Mouse (Mus musculus): Measurements from ENCODE around the gene Marc2. TPM values are rescaled to one million over a fixed set of nuclear protein-coding genes. Genes with fewer than 3 reads are reported as not detected.

Gene Marc2
- 177 and 178 TPM in 2 replicates for polyA plus RNA-seq (2014; fragmentation: Nextera tagmentation; extraction: Ambion mirVana)

DNA sequence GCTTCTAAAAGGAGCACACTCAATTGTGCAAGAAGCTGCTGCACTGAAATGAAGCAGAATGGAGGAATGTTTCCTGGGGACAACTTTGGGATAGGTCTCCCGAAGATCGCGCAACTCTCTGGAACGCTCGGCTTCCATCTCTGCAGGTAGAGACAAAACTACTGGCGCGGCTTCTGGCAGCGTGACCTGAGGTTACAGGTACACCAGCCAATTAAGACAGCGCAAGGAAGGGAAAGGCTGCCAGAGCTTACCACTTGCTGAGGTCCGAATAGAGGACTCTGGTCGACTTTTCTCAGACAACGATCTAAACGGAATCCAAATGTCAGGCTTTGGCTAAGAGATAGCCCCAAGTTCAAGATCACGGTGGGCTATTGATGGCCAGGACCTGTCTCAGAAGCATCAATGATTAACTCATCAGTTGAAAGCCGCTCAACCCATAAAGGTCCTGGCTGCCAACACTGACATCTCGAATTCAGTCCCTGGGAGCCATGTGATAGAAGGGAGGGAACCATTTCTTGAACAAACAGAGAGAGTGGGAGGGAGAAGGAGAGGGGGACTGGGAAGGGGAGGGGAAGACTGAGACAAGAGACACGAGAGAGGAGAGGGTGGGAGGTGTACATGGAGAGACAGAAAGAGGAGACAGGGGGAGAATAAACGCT is at the start of gene Marc2:
TSS of gene Marc2 (minus strand) at position 360 of the 659 bp plus-strand sequence.
- 3% methylated on average over 18 of the region's 18 CpGs for WGBS
- Histone ChIP-seq H3K4me2 (replicated peaks; ENCODE audit: low read depth, low read length) (peak within 1 kb of the TSS; percentile 93), H3K27ac (ENCODE audit: low read depth, low read length) (peak within 1 kb of the TSS; percentile 77), H3K36me3 (ENCODE audit: control insufficient read depth, insufficient read depth, low read length) (no peaks in the 10 kb centered on the region), H3K9ac (ENCODE audit: low read depth, low read length) (peak within 1 kb of the TSS; percentile 85), H3K4me1 (ENCODE audit: control insufficient read depth, insufficient read depth, low read length) (peaks cover 16% of the 10 kb centered on the region), H3K27me3 (ENCODE audit: control insufficient read depth, insufficient read depth, low read length) (peaks cover 3% of the 10 kb centered on the region; the same call in 1 of the 2 replicates), H3K4me3 (ENCODE audit: low read length) (peak within 1 kb of the TSS; percentile 85), H3K9me3 (ENCODE audit: control insufficient read depth, low read length) (no peaks in the 10 kb centered on the region)
- peak; percentile 28 for ATAC-seq (ENCODE audit: low FRiP score, low TSS enrichment)

DNA sequence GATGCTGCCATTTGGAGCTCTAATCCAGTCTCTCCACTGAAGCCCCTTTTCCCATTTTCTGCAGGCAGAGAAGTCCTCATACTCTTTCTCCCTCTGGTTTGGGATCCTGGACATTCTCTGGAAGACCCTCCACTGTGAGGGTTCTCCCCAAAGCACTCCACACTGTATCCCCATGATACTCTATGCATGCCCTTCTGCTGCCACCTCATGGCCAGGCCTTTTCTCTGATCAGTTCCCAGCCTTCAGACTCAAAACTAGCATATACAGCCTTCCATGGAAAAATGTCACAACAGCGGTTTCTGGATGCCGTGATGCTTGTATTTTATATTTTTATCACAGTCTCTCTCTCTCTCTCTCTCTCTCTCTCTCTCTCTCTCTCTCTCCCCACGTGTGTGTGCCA is 45.7 kb upstream of the Marc2 start:
- H3K9ac ChIP-seq (ENCODE audit: low read depth, low read length), result no peak overlapping the region
- no peaks in the 10 kb centered on the region for H3K27me3 ChIP-seq (ENCODE audit: control insufficient read depth, insufficient read depth, low read length)
- no peaks in the 10 kb centered on the region for H3K36me3 ChIP-seq (ENCODE audit: control insufficient read depth, insufficient read depth, low read length)
- H3K4me3 ChIP-seq (ENCODE audit: low read length), result no peak overlapping the region
- no peak overlapping the region for H3K4me2 ChIP-seq (replicated peaks; ENCODE audit: low read depth, low read length)
- H3K4me1 ChIP-seq (ENCODE audit: control insufficient read depth, insufficient read depth, low read length), result no peaks in the 10 kb centered on the region
- H3K9me3 ChIP-seq (ENCODE audit: control insufficient read depth, low read length), result no peaks in the 10 kb centered on the region
- WGBS, result 77% methylated on average over 3 of the region's 3 CpGs
- no peak overlapping the region for H3K27ac ChIP-seq (ENCODE audit: low read depth, low read length)
- no peak for ATAC-seq (ENCODE audit: low FRiP score, low TSS enrichment)

DNA sequence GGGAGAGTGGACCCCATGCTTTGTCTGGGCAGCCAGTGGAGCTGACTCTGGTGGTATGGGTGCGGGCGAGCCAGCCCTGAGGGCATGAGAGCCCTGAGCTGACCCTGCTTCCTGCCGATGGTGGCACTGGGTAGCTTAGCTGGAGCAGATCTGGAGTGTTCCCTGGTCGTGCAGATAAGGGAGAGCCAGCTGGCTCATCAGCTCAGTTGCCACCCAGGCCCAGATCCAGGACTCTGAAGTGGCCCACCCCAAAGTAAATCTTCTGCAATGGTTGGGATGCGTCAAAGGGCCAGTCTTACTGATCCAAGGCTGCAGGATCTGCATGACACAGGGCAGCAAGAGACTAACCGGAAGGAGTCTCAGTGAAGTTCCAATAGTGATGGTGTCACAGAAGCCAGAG is 43.2 kb upstream of the Marc2 start:
- Histone ChIP-seq H3K4me3 (ENCODE audit: low read length) (no peak overlapping the region), H3K36me3 (ENCODE audit: control insufficient read depth, insufficient read depth, low read length) (no peaks in the 10 kb centered on the region), H3K27me3 (ENCODE audit: control insufficient read depth, insufficient read depth, low read length) (no peaks in the 10 kb centered on the region), H3K9me3 (ENCODE audit: control insufficient read depth, low read length) (no peaks in the 10 kb centered on the region), H3K27ac (ENCODE audit: low read depth, low read length) (no peak overlapping the region), H3K4me2 (replicated peaks; ENCODE audit: low read depth, low read length) (no peak overlapping the region), H3K4me1 (ENCODE audit: control insufficient read depth, insufficient read depth, low read length) (no peaks in the 10 kb centered on the region), H3K9ac (ENCODE audit: low read depth, low read length) (no peak overlapping the region)
- ATAC-seq (ENCODE audit: low FRiP score, low TSS enrichment), result no peak
- WGBS, result 86% methylated on average over 6 of the region's 6 CpGs

DNA sequence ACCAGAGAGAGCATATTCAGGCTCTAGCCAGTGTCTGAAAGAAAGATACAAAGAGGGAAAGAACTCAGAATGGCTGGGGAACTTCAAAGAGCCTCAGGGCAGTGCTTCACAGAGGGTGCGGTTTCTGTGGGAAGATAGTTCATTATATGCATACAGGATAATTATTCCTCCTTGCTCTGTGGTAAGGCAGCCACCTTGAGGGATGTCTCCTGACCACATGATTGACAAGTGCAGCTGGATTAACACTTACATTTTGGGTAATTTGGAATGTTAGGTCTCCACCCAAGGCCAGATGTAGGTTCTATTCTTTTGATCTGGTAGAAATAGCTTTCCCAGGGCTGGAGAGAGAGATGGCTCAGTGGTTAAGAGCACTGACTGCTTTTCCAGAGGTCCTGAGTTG is 39.9 kb upstream of the Marc2 start:
- H3K4me3 ChIP-seq (ENCODE audit: low read length), result no peak overlapping the region
- H3K4me2 ChIP-seq (replicated peaks; ENCODE audit: low read depth, low read length), result no peak overlapping the region
- H3K9me3 ChIP-seq (ENCODE audit: control insufficient read depth, low read length), result no peaks in the 10 kb centered on the region
- no peak overlapping the region for H3K27ac ChIP-seq (ENCODE audit: low read depth, low read length)
- no peaks in the 10 kb centered on the region for H3K36me3 ChIP-seq (ENCODE audit: control insufficient read depth, insufficient read depth, low read length)
- H3K9ac ChIP-seq (ENCODE audit: low read depth, low read length), result no peak overlapping the region
- H3K4me1 ChIP-seq (ENCODE audit: control insufficient read depth, insufficient read depth, low read length), result peaks cover 7% of the 10 kb centered on the region; the same call in 1 of the 2 replicates
- 55% methylated on average over 1 of the region's 1 CpGs for WGBS
- ATAC-seq (ENCODE audit: low FRiP score, low TSS enrichment), result no peak
- peaks cover 30% of the 10 kb centered on the region for H3K27me3 ChIP-seq (ENCODE audit: control insufficient read depth, insufficient read depth, low read length)

DNA sequence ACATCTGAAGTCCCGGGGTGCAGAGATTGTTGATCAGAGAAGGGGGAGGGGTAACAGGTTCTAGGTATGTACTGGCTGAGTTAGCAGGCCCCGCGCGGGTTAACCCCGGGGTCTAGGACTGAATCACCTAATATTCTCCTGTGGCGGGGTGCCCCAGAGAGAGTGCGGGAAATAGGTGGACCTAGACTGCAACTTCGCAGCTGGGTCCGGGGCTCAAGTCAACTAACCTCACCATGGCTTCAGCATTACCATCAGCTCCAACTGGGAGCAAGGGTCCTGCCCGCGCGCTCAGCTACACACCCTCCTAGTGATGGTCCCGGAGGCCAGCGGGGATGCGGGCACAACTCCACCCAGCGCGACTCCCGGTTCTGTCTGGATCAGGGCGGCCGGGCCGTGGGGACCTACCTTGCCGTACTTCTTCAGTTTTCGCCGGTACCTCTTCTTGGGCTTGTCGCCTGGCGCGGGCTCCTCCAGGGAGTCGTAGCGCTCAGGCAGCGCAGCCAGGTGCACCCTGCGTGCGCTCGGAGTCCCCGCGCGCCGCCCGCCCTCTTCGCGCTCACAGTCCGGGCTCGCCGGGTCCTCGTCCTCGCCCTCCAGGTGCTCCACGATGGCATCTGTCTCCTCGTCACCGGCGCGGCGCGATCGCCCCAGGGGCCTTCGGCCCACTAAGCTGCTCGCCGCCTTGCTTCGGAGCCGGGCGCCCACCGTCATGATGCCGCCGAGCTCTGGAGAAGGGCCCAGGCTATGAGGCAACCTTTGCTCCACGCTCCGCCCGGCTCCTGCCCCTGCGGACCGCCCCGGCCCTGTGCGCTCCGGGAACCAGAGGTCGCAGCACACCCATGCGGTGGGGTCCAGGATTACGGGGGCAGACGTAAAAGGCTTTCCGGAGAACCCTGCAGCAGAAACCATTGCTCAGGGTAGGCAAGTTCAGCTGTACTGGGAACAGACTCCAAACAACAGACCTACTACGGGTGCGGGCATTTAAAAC is 36.3 kb upstream of the Marc2 start, which contains the start of gene C130074G19Rik:
TSS of gene C130074G19Rik (minus strand) at position 938 of the 988 bp plus-strand sequence.
- WGBS, result 3% methylated on average over 73 of the region's 77 CpGs
- ATAC-seq (ENCODE audit: low FRiP score, low TSS enrichment), result peak; percentile 93
- Histone ChIP-seq H3K9me3 (ENCODE audit: control insufficient read depth, low read length) (no peaks in the 10 kb centered on the region; the same call in 1 of the 2 replicates), H3K4me2 (replicated peaks; ENCODE audit: low read depth, low read length) (peak within 1 kb of the TSS; percentile 60), H3K36me3 (ENCODE audit: control insufficient read depth, insufficient read depth, low read length) (no peaks in the 10 kb centered on the region), H3K4me1 (ENCODE audit: control insufficient read depth, insufficient read depth, low read length) (peaks cover 7% of the 10 kb centered on the region; the same call in 1 of the 2 replicates), H3K27me3 (ENCODE audit: control insufficient read depth, insufficient read depth, low read length) (peaks cover 33% of the 10 kb centered on the region), H3K4me3 (ENCODE audit: low read length) (peak within 1 kb of the TSS; percentile 45), H3K27ac (ENCODE audit: low read depth, low read length) (no peak within 1 kb of the TSS), H3K9ac (ENCODE audit: low read depth, low read length) (peak within 1 kb of the TSS; percentile 54)

DNA sequence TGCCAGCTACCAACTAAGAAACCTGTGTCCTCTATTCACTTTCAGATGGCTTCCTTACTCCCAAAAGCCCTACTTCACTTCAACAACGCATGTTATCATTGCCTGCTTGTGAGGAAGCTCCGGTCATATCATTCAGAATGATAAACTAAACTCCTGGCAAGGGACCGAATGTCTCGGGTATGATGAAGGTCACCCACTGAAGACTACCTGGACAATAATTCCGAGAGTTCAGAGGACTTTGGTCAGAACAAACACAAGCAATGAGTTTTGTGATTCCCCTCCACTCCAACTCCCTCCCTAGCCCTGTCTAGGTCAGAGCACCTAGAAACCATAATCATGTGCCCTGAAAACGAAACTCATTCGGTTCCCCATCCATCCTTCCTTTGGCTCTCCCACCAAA is 35.6 kb upstream of the Marc2 start:
- Histone ChIP-seq H3K27ac (ENCODE audit: low read depth, low read length) (no peak overlapping the region), H3K4me1 (ENCODE audit: control insufficient read depth, insufficient read depth, low read length) (peaks cover 7% of the 10 kb centered on the region; the same call in 1 of the 2 replicates), H3K9ac (ENCODE audit: low read depth, low read length) (peak overlapping the region; percentile 54; the same call in 1 of the 2 replicates), H3K4me3 (ENCODE audit: low read length) (peak overlapping the region; percentile 45), H3K36me3 (ENCODE audit: control insufficient read depth, insufficient read depth, low read length) (no peaks in the 10 kb centered on the region), H3K4me2 (replicated peaks; ENCODE audit: low read depth, low read length) (peak overlapping the region; percentile 60), H3K27me3 (ENCODE audit: control insufficient read depth, insufficient read depth, low read length) (peaks cover 33% of the 10 kb centered on the region), H3K9me3 (ENCODE audit: control insufficient read depth, low read length) (no peaks in the 10 kb centered on the region; the same call in 1 of the 2 replicates)
- no peak for ATAC-seq (ENCODE audit: low FRiP score, low TSS enrichment)
- 64% methylated on average over 7 of the region's 7 CpGs for WGBS

DNA sequence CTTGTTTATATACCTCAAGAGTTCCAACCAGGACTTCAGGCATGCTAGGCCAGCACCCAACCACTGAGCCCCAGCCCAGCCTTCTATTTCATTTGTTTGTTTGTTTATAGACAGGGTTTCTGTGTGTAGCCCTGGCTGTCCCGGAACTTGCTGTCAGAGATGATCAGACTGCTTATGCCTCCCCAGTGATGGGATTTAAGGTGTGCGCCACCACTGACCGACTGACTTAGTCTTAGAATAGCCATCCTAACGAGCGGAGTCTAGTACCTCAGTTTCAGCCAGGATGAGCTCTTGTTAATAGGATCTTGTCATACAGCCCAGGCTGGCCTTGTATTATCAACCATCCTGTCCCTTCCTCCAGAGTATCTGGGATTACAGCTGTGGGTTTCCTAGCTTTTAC is 35.0 kb upstream of the Marc2 start:
- Histone ChIP-seq H3K27me3 (ENCODE audit: control insufficient read depth, insufficient read depth, low read length) (peaks cover 33% of the 10 kb centered on the region), H3K4me2 (replicated peaks; ENCODE audit: low read depth, low read length) (peak overlapping the region; percentile 60), H3K4me3 (ENCODE audit: low read length) (no peak overlapping the region; the same call in 1 of the 2 replicates), H3K4me1 (ENCODE audit: control insufficient read depth, insufficient read depth, low read length) (peaks cover 7% of the 10 kb centered on the region; the same call in 1 of the 2 replicates), H3K36me3 (ENCODE audit: control insufficient read depth, insufficient read depth, low read length) (no peaks in the 10 kb centered on the region), H3K27ac (ENCODE audit: low read depth, low read length) (no peak overlapping the region), H3K9ac (ENCODE audit: low read depth, low read length) (no peak overlapping the region), H3K9me3 (ENCODE audit: control insufficient read depth, low read length) (no peaks in the 10 kb centered on the region; the same call in 1 of the 2 replicates)
- no peak for ATAC-seq (ENCODE audit: low FRiP score, low TSS enrichment)
- WGBS, result 82% methylated on average over 5 of the region's 5 CpGs

DNA sequence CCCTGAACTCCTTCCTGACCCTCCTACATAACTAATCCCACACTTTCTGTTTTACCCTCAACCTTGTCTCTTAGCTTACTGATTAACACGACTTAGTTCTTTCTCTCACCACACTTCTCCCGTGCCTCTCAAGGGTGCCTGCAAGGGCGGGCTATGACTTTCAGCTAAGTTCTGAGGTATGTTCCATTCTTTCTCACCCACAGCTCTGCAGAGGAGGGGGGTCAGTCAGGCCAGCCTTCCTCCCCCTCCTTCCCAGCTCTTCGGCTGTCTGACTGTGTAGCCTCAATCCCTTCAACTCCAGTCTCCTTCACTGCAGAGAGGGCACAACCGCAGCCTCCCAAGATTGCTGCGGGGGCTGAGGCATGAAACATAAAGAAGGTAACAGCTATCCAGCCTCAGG is 32.6 kb upstream of the Marc2 start:
- Histone ChIP-seq H3K27ac (ENCODE audit: low read depth, low read length) (no peak overlapping the region; the same call in 1 of the 2 replicates), H3K27me3 (ENCODE audit: control insufficient read depth, insufficient read depth, low read length) (peaks cover 30% of the 10 kb centered on the region), H3K9ac (ENCODE audit: low read depth, low read length) (no peak overlapping the region), H3K4me2 (replicated peaks; ENCODE audit: low read depth, low read length) (no peak overlapping the region), H3K9me3 (ENCODE audit: control insufficient read depth, low read length) (no peaks in the 10 kb centered on the region; the same call in 1 of the 2 replicates), H3K36me3 (ENCODE audit: control insufficient read depth, insufficient read depth, low read length) (no peaks in the 10 kb centered on the region), H3K4me3 (ENCODE audit: low read length) (no peak overlapping the region), H3K4me1 (ENCODE audit: control insufficient read depth, insufficient read depth, low read length) (peaks cover 7% of the 10 kb centered on the region; the same call in 1 of the 2 replicates)
- 65% methylated on average over 6 of the region's 6 CpGs for WGBS
- ATAC-seq (ENCODE audit: low FRiP score, low TSS enrichment), result peak; percentile 14; the same call in 1 of the 2 replicates
